Mouse (Mus musculus) stomach, postnatal 0 days (tissue): ENCODE measurements at regions not wholly inside any gene's neighbourhood (a gene's known extent, or its start where the extent isn't known, plus 50 kb on each side); places are given as distances from the start of the nearest gene placed in this dataset.

ENCODE experiments used
- ATAC-seq: fragments of 200-750 bp; cut with Nextera tagmentation; 2 replicates; pipeline ENCODE4 v1.8.0; 2017; ENCODE audit not compliant: low FRiP score, low TSS enrichment
- DNase-seq: peaks from one replicate; pipeline ENCODE4 v3.0.0-alpha.2; 2016; ENCODE audit warnings: low spot score
- H3K27ac ChIP-seq: fragments of 300-500 bp; sonication (generic); replicated peaks from 2 replicates; pipeline ENCODE4 v1.5.1; 2014; ENCODE audit warnings: mild to moderate bottlenecking, control low read depth
- H3K27me3 ChIP-seq: fragments of 300-500 bp; sonication (generic); 2 replicates; pipeline ENCODE4 v1.6.1; 2014; ENCODE audit warnings: low read length; ENCODE audit not compliant: control insufficient read depth, insufficient read depth
- H3K36me3 ChIP-seq: fragments of 300-500 bp; sonication (generic); 2 replicates; pipeline ENCODE4 v1.6.1; 2014; ENCODE audit warnings: low read length, mixed read lengths; ENCODE audit not compliant: control insufficient read depth, insufficient read depth
- H3K4me1 ChIP-seq: fragments of 300-500 bp; sonication (generic); replicated peaks from 2 replicates; pipeline ENCODE4 v1.6.1; 2014; ENCODE audit warnings: antibody characterized with exemption; ENCODE audit not compliant: control insufficient read depth, insufficient read depth
- H3K4me2 ChIP-seq: fragments of 300-500 bp; sonication (generic); replicated peaks from 2 replicates; pipeline ENCODE4 v1.6.1; 2014; ENCODE audit warnings: low read depth, mild to moderate bottlenecking, control low read depth, moderate library complexity
- H3K4me3 ChIP-seq: fragments of 300-500 bp; sonication (generic); 2 replicates; pipeline ENCODE4 v1.5.1; 2014; ENCODE audit warnings: low read depth, low read length, control low read depth
- H3K9ac ChIP-seq: fragments of 300-500 bp; sonication (generic); 2 replicates; pipeline ENCODE4 v1.6.1; 2014; ENCODE audit warnings: mild to moderate bottlenecking, low read length, control low read depth, mixed read lengths
- H3K9me3 ChIP-seq: fragments of 300-500 bp; sonication (generic); 2 replicates; pipeline ENCODE4 v1.6.1; 2016; ENCODE audit warnings: low read length; ENCODE audit not compliant: control insufficient read depth
- CTCF ChIP-seq: IDR thresholded peaks from 2 replicates; pipeline ENCODE4 v1.5.1; 2016; ENCODE audit warnings: antibody characterized with exemption, low read depth, mild to moderate bottlenecking, moderate library complexity
- EP300 ChIP-seq: optimal IDR thresholded peaks from 2 replicates; pipeline ENCODE3; 2016; ENCODE audit warnings: antibody characterized with exemption
- WGBS: fragments of 180-500 bp; shearing (Covaris S2); extraction: QIAGEN DNeasy Blood & Tissue Kit; methylation state at CpG from one replicate; pipeline ENCODE4 v1.1.7; 2014; 5-methylcytosine and 5-hydroxymethylcytosine counted together

- ATAC-seq, result no peak
- Histone ChIP-seq H3K4me3 (no peak overlapping the region), H3K4me1 (no peaks in the 10 kb centered on the region), H3K4me2 (no peak overlapping the region), H3K27ac (no peak overlapping the region), H3K27me3 (no peaks in the 10 kb centered on the region), H3K9ac (no peak overlapping the region), H3K36me3 (no peaks in the 10 kb centered on the region), H3K9me3 (no peaks in the 10 kb centered on the region)
- DNase-seq, result no peak
- no peak for TF ChIP-seq CTCF
- TF ChIP-seq EP300, result no peak
- WGBS, result 80% methylated on average over 11 of the region's 11 CpGs
Observed at GRCm38 (mm10) chr13:101594511-101595175, 173.4 kb downstream of the Pik3r1 start.

- H3K9me3 ChIP-seq, result no peaks in the 10 kb centered on the region
- H3K36me3 ChIP-seq, result no peaks in the 10 kb centered on the region
- H3K9ac ChIP-seq, result no peak overlapping the region
- no peak overlapping the region for H3K4me3 ChIP-seq
- H3K27ac ChIP-seq, result no peak overlapping the region
- no peaks in the 10 kb centered on the region for H3K27me3 ChIP-seq
- ATAC-seq (no peak), DNase-seq (no peak)
- H3K4me1 ChIP-seq, result no peaks in the 10 kb centered on the region
- 85% methylated on average over 1 of the region's 1 CpGs for WGBS
- TF ChIP-seq CTCF (no peak), EP300 (no peak)
- H3K4me2 ChIP-seq, result no peak overlapping the region
Observed at GRCm38 (mm10) chr13:101592355-101592754, 175.7 kb downstream of the Pik3r1 start.

- ATAC-seq (no peak), DNase-seq (no peak)
- Histone ChIP-seq H3K36me3 (no peaks in the 10 kb centered on the region), H3K27me3 (no peaks in the 10 kb centered on the region), H3K4me3 (no peak overlapping the region), H3K4me2 (no peak overlapping the region), H3K4me1 (no peaks in the 10 kb centered on the region; the same call in 1 of the 2 replicates), H3K27ac (no peak overlapping the region), H3K9me3 (no peaks in the 10 kb centered on the region), H3K9ac (no peak overlapping the region)
- WGBS, result 68% methylated on average over 8 of the region's 8 CpGs
- TF ChIP-seq EP300 (no peak), CTCF (no peak)
Observed at GRCm38 (mm10) chr13:101588905-101589304, 179.1 kb downstream of the Pik3r1 start.

GRCm38 (mm10) chr13:101586787-101587186, 181.2 kb downstream of the Pik3r1 start:
- DNase-seq (no peak), ATAC-seq (peak; percentile 90)
- 60% methylated on average over 2 of the region's 2 CpGs for WGBS
- Histone ChIP-seq H3K4me1 (no peaks in the 10 kb centered on the region; the same call in 1 of the 2 replicates), H3K27ac (0 out of 2 replicates have a peak overlapping the region, but pooled peaks have one; percentile 40), H3K36me3 (no peaks in the 10 kb centered on the region), H3K4me2 (no peak overlapping the region), H3K27me3 (no peaks in the 10 kb centered on the region), H3K4me3 (no peak overlapping the region), H3K9ac (no peak overlapping the region), H3K9me3 (no peaks in the 10 kb centered on the region)
- TF ChIP-seq CTCF (no peak), EP300 (no peak)

- no peak overlapping the region for H3K4me3 ChIP-seq
- H3K27ac ChIP-seq, result no peak overlapping the region
- 88% methylated on average over 1 of the region's 1 CpGs for WGBS
- no peak for ATAC-seq
- H3K4me1 ChIP-seq, result no peaks in the 10 kb centered on the region
- no peaks in the 10 kb centered on the region for H3K27me3 ChIP-seq
- no peaks in the 10 kb centered on the region for H3K9me3 ChIP-seq
- no peak overlapping the region for H3K9ac ChIP-seq
- H3K4me2 ChIP-seq, result no peak overlapping the region
- TF ChIP-seq CTCF (no peak), EP300 (no peak)
- H3K36me3 ChIP-seq, result no peaks in the 10 kb centered on the region
- DNase-seq, result no peak
Observed at GRCm38 (mm10) chr13:101576481-101576880, 191.5 kb downstream of the Pik3r1 start.

GRCm38 (mm10) chr13:101572809-101573590, 195.0 kb downstream of the Pik3r1 start:
- WGBS, result 54% methylated on average over 6 of the region's 6 CpGs
- TF ChIP-seq CTCF, result no peak
- no peak for TF ChIP-seq EP300
- H3K27me3 ChIP-seq, result no peaks in the 10 kb centered on the region
- no peaks in the 10 kb centered on the region for H3K36me3 ChIP-seq
- H3K4me3 ChIP-seq, result no peak overlapping the region
- H3K4me2 ChIP-seq, result no peak overlapping the region
- H3K4me1 ChIP-seq, result no peaks in the 10 kb centered on the region
- ATAC-seq (no peak), DNase-seq (no peak)
- H3K9ac ChIP-seq, result no peak overlapping the region
- no peak overlapping the region for H3K27ac ChIP-seq
- no peaks in the 10 kb centered on the region for H3K9me3 ChIP-seq
